Mouse (Mus musculus) MEL (cell line): ENCODE results near the gene Rtp4. TPM values are rescaled to one million over a fixed set of nuclear protein-coding genes. Genes with fewer than 3 reads are reported as not detected.

Experiments used
- DNase-seq: peaks from one replicate; pipeline ENCODE4 v3.0.0; 2011; ENCODE audit warnings: low read depth, low spot score
- H3K27ac ChIP-seq: 2 replicates; pipeline ENCODE4 v1.5.1; 2012; ENCODE audit warnings: low read depth, mild to moderate bottlenecking, control low read depth, low read length, moderate library complexity; ENCODE audit not compliant: control insufficient read depth
- H3K27me3 ChIP-seq, 2 experiments: fragments of 150-350 bp in 1 of 2; sonication (generic) in 1 of 2; 2 replicates each; pipeline ENCODE4 v1.6.1; 2012; ENCODE audit warnings: low read length in 2 of 2, mild to moderate bottlenecking in 2 of 2, improper control_type of control experiment in 1 of 2, moderate library complexity in 1 of 2; ENCODE audit not compliant: insufficient read depth in 2 of 2, control insufficient read depth in 1 of 2
- H3K36me3 ChIP-seq, 2 experiments: 2 replicates each; pipeline ENCODE4 v1.6.1; 2012 to 2014; ENCODE audit warnings: low read length in 2 of 2, improper control_type of control experiment in 1 of 2, inconsistent platforms in 1 of 2, mild to moderate bottlenecking in 1 of 2; ENCODE audit not compliant: insufficient read depth in 2 of 2, control insufficient read depth in 1 of 2
- H3K4me1 ChIP-seq, 2 experiments: fragments of 150-350 bp in 1 of 2; sonication (generic) in 1 of 2; 2 replicates each; pipeline ENCODE4 v1.6.1; 2012; ENCODE audit warnings: low read length in 2 of 2, improper control_type of control experiment in 1 of 2, mild to moderate bottlenecking in 1 of 2; ENCODE audit not compliant: insufficient read depth in 2 of 2, control insufficient read depth in 1 of 2
- H3K4me3 ChIP-seq, 2 experiments: fragments of 150-350 bp in 1 of 2; sonication (generic) in 1 of 2; 2 replicates each; pipeline ENCODE4 v1.5.1; 2012; ENCODE audit warnings: low read depth in 2 of 2, low read length in 2 of 2, mild to moderate bottlenecking in 2 of 2, moderate library complexity in 2 of 2, control low read depth in 1 of 2, improper control_type of control experiment in 1 of 2; ENCODE audit not compliant: control insufficient read depth in 1 of 2, insufficient read depth in 1 of 2
- H3K79me2 ChIP-seq: 2 replicates; pipeline ENCODE4 v1.6.1; 2012; ENCODE audit warnings: mild to moderate bottlenecking, low read length, moderate library complexity; ENCODE audit not compliant: control insufficient read depth, poor library complexity, insufficient read depth
- H3K9ac ChIP-seq: 2 replicates; pipeline ENCODE4 v1.6.1; 2012; ENCODE audit warnings: low read depth, mild to moderate bottlenecking, control low read depth, low read length, moderate library complexity; ENCODE audit not compliant: control insufficient read depth, poor library complexity, severe bottlenecking
- H3K9me3 ChIP-seq: fragments of 150-350 bp; sonication (generic); replicated peaks from 2 replicates; pipeline ENCODE4 v1.6.1; 2012; ENCODE audit warnings: mild to moderate bottlenecking, low read length, improper control_type of control experiment, moderate library complexity; ENCODE audit not compliant: insufficient read depth
- CHD1 ChIP-seq: IDR thresholded peaks from 2 replicates; pipeline ENCODE4 v1.6.1; 2012; ENCODE audit warnings: low read depth, mild to moderate bottlenecking, inconsistent platforms, low read length, improper control_type of control experiment
- CHD2 ChIP-seq: IDR thresholded peaks from 2 replicates; pipeline ENCODE4 v1.6.1; 2011; ENCODE audit warnings: low read length, improper control_type of control experiment
- ELF1 ChIP-seq: IDR thresholded peaks from 2 replicates; pipeline ENCODE4 v1.6.1; 2014; ENCODE audit warnings: low read depth, mild to moderate bottlenecking, inconsistent platforms, low read length, improper control_type of control experiment, moderate library complexity
- EP300 ChIP-seq, 2 experiments: IDR thresholded peaks; 2 replicates each; pipeline ENCODE4 v1.6.1; 2011; ENCODE audit warnings: improper control_type of control experiment in 2 of 2, low read length in 2 of 2, low read depth in 1 of 2, mild to moderate bottlenecking in 1 of 2
- GABPA ChIP-seq: IDR thresholded peaks from 2 replicates; pipeline ENCODE4 v1.6.1; 2012; ENCODE audit warnings: low read depth, mild to moderate bottlenecking, inconsistent platforms, low read length, improper control_type of control experiment, moderate library complexity
- GATA1 ChIP-seq: IDR thresholded peaks from 2 replicates; pipeline ENCODE4 v1.6.1; 2011; ENCODE audit warnings: low read depth, low read length, improper control_type of control experiment
- HCFC1 ChIP-seq: IDR thresholded peaks from 2 replicates; pipeline ENCODE4 v1.6.1; 2012; ENCODE audit warnings: low read depth, mild to moderate bottlenecking, inconsistent platforms, low read length, improper control_type of control experiment, moderate library complexity
- KAT2A ChIP-seq: conservative IDR thresholded peaks from 2 replicates; pipeline ENCODE4 v1.6.1; 2012; ENCODE audit warnings: low read depth, low read length, improper control_type of control experiment, inconsistent platforms
- MAFK ChIP-seq: IDR thresholded peaks from 2 replicates; pipeline ENCODE4 v1.6.1; 2011; ENCODE audit warnings: low read depth, mild to moderate bottlenecking, low read length, improper control_type of control experiment, borderline replicate concordance
- MAX ChIP-seq: IDR thresholded peaks from 2 replicates; pipeline ENCODE4 v1.6.1; 2011; ENCODE audit warnings: low read length, improper control_type of control experiment
- MEF2A ChIP-seq: IDR thresholded peaks from 2 replicates; pipeline ENCODE4 v1.6.1; 2014; ENCODE audit warnings: low read depth, mild to moderate bottlenecking, inconsistent platforms, low read length, improper control_type of control experiment; ENCODE audit not compliant: poor library complexity, insufficient replicate concordance, severe bottlenecking; ENCODE audit errors: extremely low read depth
- MXI1 ChIP-seq: IDR thresholded peaks from 2 replicates; pipeline ENCODE4 v1.6.1; 2011; ENCODE audit warnings: mild to moderate bottlenecking, low read depth, low read length, improper control_type of control experiment
- MYB ChIP-seq: IDR thresholded peaks from 2 replicates; pipeline ENCODE4 v1.6.1; 2011; ENCODE audit warnings: mild to moderate bottlenecking, low read depth, low read length, improper control_type of control experiment
- MYC ChIP-seq: IDR thresholded peaks from 2 replicates; pipeline ENCODE4 v1.6.1; 2011; ENCODE audit warnings: low read depth, mild to moderate bottlenecking, low read length, improper control_type of control experiment, moderate library complexity
- NRF1 ChIP-seq: IDR thresholded peaks from 2 replicates; pipeline ENCODE4 v1.6.1; 2014; ENCODE audit warnings: low read depth, mild to moderate bottlenecking, inconsistent platforms, low read length, improper control_type of control experiment, moderate library complexity; ENCODE audit not compliant: poor library complexity, insufficient read depth, severe bottlenecking
- POLR2A ChIP-seq, 2 experiments: IDR thresholded peaks; 2 replicates each; pipeline ENCODE4 v1.6.1; 2011 to 2012; ENCODE audit warnings: low read length in 2 of 2, mild to moderate bottlenecking in 2 of 2, control low read depth in 1 of 2, improper control_type of control experiment in 1 of 2, low read depth in 1 of 2, moderate library complexity in 1 of 2; ENCODE audit not compliant: control insufficient read depth in 1 of 2, insufficient read depth in 1 of 2, poor library complexity in 1 of 2
- POLR2AphosphoS5 ChIP-seq: IDR thresholded peaks from 2 replicates; pipeline ENCODE4 v1.6.1; 2012; ENCODE audit warnings: low read depth, borderline replicate concordance, mild to moderate bottlenecking, inconsistent platforms, low read length, moderate library complexity, mixed read lengths
- RAD21 ChIP-seq: IDR thresholded peaks from 2 replicates; pipeline ENCODE4 v1.6.1; 2011; ENCODE audit warnings: mild to moderate bottlenecking, low read depth, low read length, improper control_type of control experiment
- RCOR1 ChIP-seq: IDR thresholded peaks from 2 replicates; pipeline ENCODE4 v1.6.1; 2012; ENCODE audit warnings: low read depth, mild to moderate bottlenecking, inconsistent platforms, low read length, improper control_type of control experiment
- SMC3 ChIP-seq: IDR thresholded peaks from 2 replicates; pipeline ENCODE4 v1.6.1; 2011; ENCODE audit warnings: low read depth, low read length, improper control_type of control experiment
- TAL1 ChIP-seq: IDR thresholded peaks from 2 replicates; pipeline ENCODE4 v1.6.1; 2012; ENCODE audit warnings: mild to moderate bottlenecking, inconsistent platforms, low read length, moderate library complexity, mixed read lengths
- TCF12 ChIP-seq: IDR thresholded peaks from 2 replicates; pipeline ENCODE4 v1.6.1; 2014; ENCODE audit warnings: low read depth, mild to moderate bottlenecking, inconsistent platforms, low read length, improper control_type of control experiment, moderate library complexity
- UBTF ChIP-seq: IDR thresholded peaks from 2 replicates; pipeline ENCODE4 v1.6.1; 2012; ENCODE audit warnings: low read depth, mild to moderate bottlenecking, inconsistent platforms, low read length, improper control_type of control experiment, moderate library complexity, borderline replicate concordance; ENCODE audit not compliant: insufficient read depth
- USF2 ChIP-seq, 2 experiments: IDR thresholded peaks; 2 replicates each; pipeline ENCODE4 v1.6.1; 2011 to 2012; ENCODE audit warnings: improper control_type of control experiment in 2 of 2, low read length in 2 of 2, borderline replicate concordance in 1 of 2, inconsistent platforms in 1 of 2, low read depth in 1 of 2, mild to moderate bottlenecking in 1 of 2; ENCODE audit not compliant: insufficient read depth in 1 of 2
- ZNF384 ChIP-seq: IDR thresholded peaks from 2 replicates; pipeline ENCODE4 v1.6.1; 2012; ENCODE audit warnings: low read depth, mild to moderate bottlenecking, inconsistent platforms, low read length, improper control_type of control experiment
- polyA plus RNA-seq, 2 experiments: library from polyadenylated mRNA; stranded (reverse) in 1 of 2; unstranded in 1 of 2; fragments of >175 nt in 1 of 2; fragments of >200 nt in 1 of 2; gene quantifications; 2 replicates each; pipeline versions ENCODE4 v1.2.1 to v1.2.4; 2012; ENCODE audit warnings: low replicate concordance in 2 of 2, low read depth in 1 of 2; ENCODE audit not compliant: insufficient read length in 2 of 2, insufficient read depth in 1 of 2, missing spikeins in 1 of 2
- total RNA-seq: library from RNA; depleted of rRNA; stranded (reverse); fragments of 300-350 nt; gene quantifications from 2 replicates; pipeline ENCODE4 v1.2.3, GENCODE M21; 2012

Gene Rtp4
- total and polyA plus RNA-seq, 3 experiments, result not detected

- Histone ChIP-seq H3K4me3 (no peak overlapping the region), H3K27me3 (no peaks in the 10 kb centered on the region), H3K36me3 (no peaks in the 10 kb centered on the region), H3K4me1 (no peaks in the 10 kb centered on the region), H3K9ac (no peak overlapping the region), H3K27ac (no peak overlapping the region), H3K9me3 (no peaks in the 10 kb centered on the region), H3K79me2 (no peaks in the 10 kb centered on the region)
- no peak for TF ChIP-seq MAX
- no peak for TF ChIP-seq SMC3
- no peak for TF ChIP-seq ELF1
- no peak for TF ChIP-seq MYC
- no peak for TF ChIP-seq RAD21
- TF ChIP-seq MYB, result no peak
- TF ChIP-seq POLR2AphosphoS5, result no peak
- TF ChIP-seq USF2 (IDR thresholded peaks at IDR 0.05; ENCODE audit: borderline replicate concordance in 1 of 2, insufficient read depth in 1 of 2, low read depth in 1 of 2, low read length in 2 of 2), result no peak
- TF ChIP-seq MAFK, result no peak
- TF ChIP-seq GABPA, result no peak
- TF ChIP-seq HCFC1, result no peak
- TF ChIP-seq TAL1, result no peak
- TF ChIP-seq NRF1, result no peak
- TF ChIP-seq KAT2A, result no peak
- no peak for TF ChIP-seq EP300 (IDR thresholded peaks at IDR 0.05; ENCODE audit: low read depth in 1 of 2, low read length in 2 of 2)
- TF ChIP-seq MXI1, result no peak
- no peak for TF ChIP-seq TCF12
- DNase-seq, result no peak
These were observed 22.2 kb upstream of the Rtp4 start for GRCm38 (mm10) chr16:23497881-23498280.

GRCm38 (mm10) chr16:23498691-23499131, 21.4 kb upstream of the Rtp4 start:
- Histone ChIP-seq H3K9ac (no peak overlapping the region), H3K79me2 (no peaks in the 10 kb centered on the region), H3K9me3 (no peaks in the 10 kb centered on the region), H3K4me1 (no peaks in the 10 kb centered on the region), H3K36me3 (no peaks in the 10 kb centered on the region), H3K27me3 (no peaks in the 10 kb centered on the region), H3K27ac (no peak overlapping the region), H3K4me3 (no peak overlapping the region)
- DNase-seq, result no peak
- no peak for TF ChIP-seq RCOR1
- TF ChIP-seq TCF12, result no peak
- TF ChIP-seq UBTF, result no peak
- TF ChIP-seq TAL1, result no peak
- no peak for TF ChIP-seq KAT2A
- TF ChIP-seq MAFK, result no peak
- no peak for TF ChIP-seq CHD2
- TF ChIP-seq POLR2A (IDR thresholded peaks at IDR 0.05; ENCODE audit: control insufficient read depth in 1 of 2, insufficient read depth in 1 of 2, low read depth in 1 of 2, low read length in 2 of 2, poor library complexity in 1 of 2), result no peak
- no peak for TF ChIP-seq MYC
- no peak for TF ChIP-seq ZNF384
- no peak for TF ChIP-seq MEF2A
- TF ChIP-seq CHD1, result no peak
- no peak for TF ChIP-seq ELF1
- TF ChIP-seq GATA1, result no peak
